19 mouse cellular contexts compared by ENCODE assay signal in genomic region chr2:20719105-20719504, GRCm38 (mm10).
DNase-seq lines count a peak whose midpoint lies in the region; ATAC-seq lines count a peak whose summit lies in the region.
"Had no signal": no experiment of that assay in that cellular context is flagged by ENCODE, and none has a peak within 500 bp of the region (broad histone marks: within the 10 kb centered on the region; RNA-seq: fewer than 3 reads in every experiment).

No protein-coding gene starts in this region.

- DNase-seq in frontal cortex, postnatal 14 days (ENCODE audit: low spot score in 2 of 2), result no peak
- DNase-seq in heart, postnatal 36 days, result no peak
- peak; percentile 16 to 36 for DNase-seq in left cerebral cortex, adult 18-20 months (ENCODE audit: low spot score in 2 of 2)
- no peak for DNase-seq in left cerebral cortex, postnatal 4 days
- DNase-seq: cerebellum, adult 9-10 months; kidney, adult 11 months; layer of hippocampus, postnatal 36 days; lung, postnatal 10 days had no signal

- H3K9me3 ChIP-seq in heart, embryonic 15.5 days (replicated peaks), result no peaks in the 10 kb centered on the region
- no peaks in the 10 kb centered on the region for H3K9me3 ChIP-seq in embryonic facial prominence, embryonic 15.5 days (replicated peaks)
- H3K9me3 ChIP-seq: embryonic facial prominence, embryonic 13.5 days; forebrain, embryonic 10.5 days; hindbrain, embryonic 15.5 days; limb, embryonic 13.5 days; liver, embryonic 15.5 days; megakaryocyte, embryonic 14.5 days; midbrain, embryonic 15.5 days had no signal

- H3K9ac ChIP-seq in heart, embryonic 15.5 days, result no peak overlapping the region
- no peak overlapping the region for H3K9ac ChIP-seq in embryonic facial prominence, embryonic 15.5 days
- H3K9ac ChIP-seq: embryonic facial prominence, embryonic 13.5 days; hindbrain, embryonic 15.5 days; limb, embryonic 13.5 days; liver, embryonic 15.5 days; midbrain, embryonic 15.5 days had no signal

- H3K36me3 ChIP-seq in heart, embryonic 15.5 days, result no peaks in the 10 kb centered on the region
- H3K36me3 ChIP-seq in embryonic facial prominence, embryonic 15.5 days, result no peaks in the 10 kb centered on the region
- H3K36me3 ChIP-seq: embryonic facial prominence, embryonic 13.5 days; forebrain, embryonic 10.5 days; hindbrain, embryonic 15.5 days; limb, embryonic 13.5 days; liver, embryonic 15.5 days; midbrain, embryonic 15.5 days had no signal

- peak; percentile 81 for ATAC-seq in frontal cortex, adult (ENCODE audit: low TSS enrichment)
- ATAC-seq in heart, embryonic 15.5 days (replicated peaks; ENCODE audit: insufficient number of reproducible peaks, insufficient read depth, low FRiP score, low read depth), result 0 out of 2 replicates have a peak, but pooled peaks have one; percentile 22
- ATAC-seq in embryonic facial prominence, embryonic 15.5 days (ENCODE audit: insufficient number of reproducible peaks, low FRiP score, low TSS enrichment, low read depth), result peak; percentile 63; the same call in 1 of the 2 replicates
- no peak for ATAC-seq in megakaryocyte progenitor cell, adult 5-6 weeks (replicated peaks; ENCODE audit: poor library complexity)
- ATAC-seq: midbrain, embryonic 15.5 days had no signal

- WGBS in heart, embryonic 15.5 days, result 44% methylated on average over 4 of the region's 4 CpGs
- WGBS in embryonic facial prominence, embryonic 15.5 days, result 74% methylated on average over 4 of the region's 4 CpGs

- H3K4me2 ChIP-seq in heart, embryonic 15.5 days, result peak overlapping the region; percentile 37; the same call in 1 of the 2 replicates
- no peak overlapping the region for H3K4me2 ChIP-seq in embryonic facial prominence, embryonic 15.5 days (replicated peaks)
- H3K4me2 ChIP-seq: embryonic facial prominence, embryonic 13.5 days; hindbrain, embryonic 15.5 days; limb, embryonic 13.5 days; liver, embryonic 15.5 days; midbrain, embryonic 15.5 days had no signal

- no peak overlapping the region for H3K4me3 ChIP-seq in heart, embryonic 15.5 days
- H3K4me3 ChIP-seq in embryonic facial prominence, embryonic 15.5 days (replicated peaks), result no peak overlapping the region
- H3K4me3 ChIP-seq: embryonic facial prominence, embryonic 13.5 days; forebrain, embryonic 10.5 days; hindbrain, embryonic 15.5 days; limb, embryonic 13.5 days; liver, embryonic 15.5 days; megakaryocyte, embryonic 14.5 days; midbrain, embryonic 15.5 days had no signal

- H3K27me3 ChIP-seq in heart, embryonic 15.5 days, result no peaks in the 10 kb centered on the region
- H3K27me3 ChIP-seq in embryonic facial prominence, embryonic 15.5 days, result no peaks in the 10 kb centered on the region
- H3K27me3 ChIP-seq: hindbrain, embryonic 15.5 days; limb, embryonic 13.5 days; liver, embryonic 15.5 days; megakaryocyte, embryonic 14.5 days; midbrain, embryonic 15.5 days had no signal

- intact Hi-C loops in heart, postnatal 36 days (cut with DNase I), result no loop called here
- intact Hi-C loops in left cerebral cortex, postnatal 4 days (cut with DNase I), result no loop called here

- H3K27ac ChIP-seq in heart, embryonic 15.5 days, result peak overlapping the region; percentile 68
- H3K27ac ChIP-seq in embryonic facial prominence, embryonic 15.5 days (replicated peaks), result no peak overlapping the region
- H3K27ac ChIP-seq: embryonic facial prominence, embryonic 13.5 days; forebrain, embryonic 10.5 days; hindbrain, embryonic 15.5 days; limb, embryonic 13.5 days; liver, embryonic 15.5 days; midbrain, embryonic 15.5 days had no signal

- H3K4me1 ChIP-seq in heart, embryonic 15.5 days (replicated peaks), result peaks cover 18% of the 10 kb centered on the region
- H3K4me1 ChIP-seq in embryonic facial prominence, embryonic 15.5 days, result peaks cover 17% of the 10 kb centered on the region
- H3K4me1 ChIP-seq: liver, embryonic 15.5 days had no signal

Comparison
In these comparisons a context has a peak if more than half of its experiments do, and no peak if none do; other contexts are left out.
1. DNase-seq: peak in left cerebral cortex, adult 18-20 months (2 of 2); none in frontal cortex, postnatal 14 days (0 of 2), heart, postnatal 36 days (0 of 2) and left cerebral cortex, postnatal 4 days (single experiment).